Mouse (Mus musculus) embryonic facial prominence, embryonic 14.5 days (tissue): Measurements from ENCODE around the gene Mapkapk3. TPM values are rescaled to one million over a fixed set of nuclear protein-coding genes. Genes with fewer than 3 reads are reported as not detected.

Source experiments
- ATAC-seq: fragments of 200-750 bp; cut with Nextera tagmentation; 2 replicates; pipeline ENCODE4 v1.8.0; 2017; ENCODE audit warnings: low read depth, moderate number of reproducible peaks, moderate TSS enrichment
- DNase-seq: peaks from one replicate; pipeline ENCODE4 v3.0.0-alpha.2; 2015; ENCODE audit warnings: low spot score
- H3K27ac ChIP-seq: fragments of 300-500 bp; sonication (generic); replicated peaks from 2 replicates; pipeline ENCODE4 v1.5.1; 2014; ENCODE audit warnings: low read depth, mild to moderate bottlenecking, low read length, moderate library complexity
- H3K27me3 ChIP-seq: fragments of 300-500 bp; sonication (generic); replicated peaks from 2 replicates; pipeline ENCODE4 v1.6.1; 2014; ENCODE audit warnings: low read length; ENCODE audit not compliant: control insufficient read depth, insufficient read depth
- H3K36me3 ChIP-seq: fragments of 300-500 bp; sonication (generic); 2 replicates; pipeline ENCODE4 v1.6.1; 2014; ENCODE audit warnings: low read length, mixed read lengths; ENCODE audit not compliant: control insufficient read depth, insufficient read depth
- H3K4me1 ChIP-seq: fragments of 300-500 bp; sonication (generic); 2 replicates; pipeline ENCODE4 v1.6.1; 2014; ENCODE audit warnings: antibody characterized with exemption, low read length; ENCODE audit not compliant: control insufficient read depth, insufficient read depth
- H3K4me2 ChIP-seq: fragments of 300-500 bp; sonication (generic); 2 replicates; pipeline ENCODE4 v1.6.1; 2014; ENCODE audit warnings: low read depth, mild to moderate bottlenecking, low read length, moderate library complexity, mixed read lengths
- H3K4me3 ChIP-seq: fragments of 300-500 bp; sonication (generic); 2 replicates; pipeline ENCODE4 v1.5.1; 2014; ENCODE audit warnings: low read depth, mild to moderate bottlenecking, low read length
- H3K9ac ChIP-seq: fragments of 300-500 bp; sonication (generic); 2 replicates; pipeline ENCODE4 v1.6.1; 2014; ENCODE audit warnings: low read depth, mild to moderate bottlenecking, low read length, moderate library complexity, mixed read lengths
- H3K9me3 ChIP-seq: fragments of 300-500 bp; sonication (generic); 2 replicates; pipeline ENCODE4 v1.6.1; 2016; ENCODE audit warnings: low read length; ENCODE audit not compliant: control insufficient read depth
- WGBS: fragments of 180-500 bp; shearing (Covaris S2); extraction: QIAGEN DNeasy Blood & Tissue Kit; methylation state at CpG from one replicate; pipeline ENCODE4 v1.1.7; 2014; 5-methylcytosine and 5-hydroxymethylcytosine counted together
- polyA plus RNA-seq: library from polyadenylated mRNA; unstranded; fragments of >200 nt; fragmentation: Nextera tagmentation; extraction: Ambion mirVana; gene quantifications from 2 replicates; pipeline ENCODE4 v1.2.1, GENCODE M21; 2014

The Mapkapk3 gene
- polyA plus RNA-seq: 10.1 and 12.2 TPM in 2 replicates

DNA sequence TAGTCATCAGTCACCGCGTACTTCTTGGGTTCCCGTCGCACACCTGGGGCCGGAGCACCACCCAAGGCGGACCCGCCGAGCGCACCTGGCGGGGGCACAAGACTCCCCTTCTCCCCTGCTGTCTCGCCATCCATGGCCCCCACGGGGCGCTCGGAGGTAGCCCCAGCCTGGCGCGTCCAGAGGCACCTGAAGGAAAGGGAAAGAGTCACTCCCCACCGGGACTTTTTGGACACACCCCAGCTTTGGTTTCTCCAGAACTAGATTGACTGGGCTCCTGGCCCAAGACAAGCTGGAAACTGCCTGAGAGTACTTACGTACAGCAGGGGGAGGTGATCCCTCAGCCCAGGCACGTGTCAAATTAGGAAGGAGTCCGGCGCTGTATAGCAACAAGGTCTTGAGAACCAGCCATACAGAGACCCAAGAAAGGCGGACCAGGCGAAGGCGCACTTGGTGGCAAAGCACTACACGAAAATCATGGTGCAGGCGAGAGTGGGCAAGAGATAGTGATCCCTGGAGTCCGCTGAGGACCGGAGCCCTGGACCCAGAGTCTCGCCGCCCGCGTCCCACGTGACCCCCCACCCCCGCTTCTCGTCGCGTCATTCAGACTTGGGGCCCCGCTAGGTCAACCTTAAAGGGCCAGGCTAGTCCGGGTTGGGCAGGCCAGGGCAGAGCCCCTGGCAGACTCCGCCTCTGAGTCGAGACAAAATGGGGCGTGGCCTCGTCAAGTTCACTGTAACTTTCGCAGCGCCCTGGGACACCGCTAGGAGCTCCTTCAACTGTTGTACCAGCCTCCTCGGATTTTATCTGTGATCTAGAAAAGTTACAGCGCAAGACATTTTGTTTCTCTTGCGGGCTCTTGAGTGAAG is at the start of gene Mapkapk3:
Gene Mapkapk3, minus strand, starts transcription at position 667 of the 866 bp plus-strand sequence.
- Histone ChIP-seq H3K9ac (peak within 1 kb of the TSS; percentile 60), H3K27me3 (no peaks in the 10 kb centered on the region), H3K4me2 (peak within 1 kb of the TSS; percentile 88), H3K9me3 (no peaks in the 10 kb centered on the region), H3K36me3 (no peaks in the 10 kb centered on the region), H3K4me1 (peaks cover 4% of the 10 kb centered on the region), H3K4me3 (peak within 1 kb of the TSS; percentile 54), H3K27ac (peak within 1 kb of the TSS; percentile 55)
- WGBS: 3% methylated on average over 37 of the region's 49 CpGs
- peak; percentile 94 for DNase-seq
- ATAC-seq: peak; percentile 82

DNA sequence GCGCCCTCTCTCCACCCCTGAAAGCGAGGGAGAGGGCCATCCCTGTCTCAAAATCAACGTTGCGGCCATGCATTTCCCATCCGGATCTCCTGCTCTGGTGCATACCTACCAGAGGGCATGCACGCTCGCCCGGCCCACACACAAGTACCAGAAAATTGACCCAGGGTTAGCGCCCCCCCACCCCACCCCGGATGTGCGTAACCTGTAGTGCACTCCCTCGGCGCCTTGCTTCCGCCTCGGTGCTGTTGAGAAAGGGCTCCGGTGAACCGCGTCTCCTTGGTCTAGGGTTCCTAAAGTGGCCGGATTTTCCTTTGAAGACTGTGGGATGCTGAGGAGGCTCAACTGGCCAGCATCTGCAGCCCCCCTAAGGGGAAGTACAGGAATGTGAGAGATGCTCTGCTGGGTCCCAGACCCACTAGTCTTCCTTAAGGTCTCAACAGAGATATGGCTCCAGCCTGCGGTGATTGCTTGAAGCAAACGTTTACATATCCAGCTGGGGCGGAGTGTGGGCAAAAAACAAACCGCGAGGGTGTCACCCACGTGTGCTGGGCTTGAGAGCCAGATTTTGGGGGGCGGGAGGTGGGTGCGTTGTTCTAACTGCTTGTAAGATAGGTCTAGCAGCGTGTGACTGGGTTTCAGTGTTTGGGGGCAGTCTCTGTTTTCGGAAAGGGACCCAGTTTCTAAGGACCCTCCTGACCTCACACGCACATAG is 48.7 kb upstream of the Mapkapk3 start, which contains the start of gene Hemk1:
Gene Hemk1, minus strand, starts transcription at position 179 of the 712 bp plus-strand sequence.
- H3K36me3 ChIP-seq: 0 out of 2 replicates have a peak, but pooled peaks cover 4% of the 10 kb centered on the region
- H3K9me3 ChIP-seq: no peaks in the 10 kb centered on the region
- ATAC-seq: peak; percentile 89
- peak within 1 kb of the TSS; percentile 96 for H3K4me2 ChIP-seq
- peaks cover 10% of the 10 kb centered on the region; the same call in 1 of the 2 replicates for H3K4me1 ChIP-seq
- H3K27ac ChIP-seq: peak within 1 kb of the TSS; percentile 29
- 0 out of 2 replicates have a peak, but pooled peaks cover 2% of the 10 kb centered on the region for H3K27me3 ChIP-seq
- H3K9ac ChIP-seq: peak within 1 kb of the TSS; percentile 78
- H3K4me3 ChIP-seq: peak within 1 kb of the TSS; percentile 60
- 4% methylated on average over 24 of the region's 30 CpGs for WGBS
- peak; percentile 90 for DNase-seq

DNA sequence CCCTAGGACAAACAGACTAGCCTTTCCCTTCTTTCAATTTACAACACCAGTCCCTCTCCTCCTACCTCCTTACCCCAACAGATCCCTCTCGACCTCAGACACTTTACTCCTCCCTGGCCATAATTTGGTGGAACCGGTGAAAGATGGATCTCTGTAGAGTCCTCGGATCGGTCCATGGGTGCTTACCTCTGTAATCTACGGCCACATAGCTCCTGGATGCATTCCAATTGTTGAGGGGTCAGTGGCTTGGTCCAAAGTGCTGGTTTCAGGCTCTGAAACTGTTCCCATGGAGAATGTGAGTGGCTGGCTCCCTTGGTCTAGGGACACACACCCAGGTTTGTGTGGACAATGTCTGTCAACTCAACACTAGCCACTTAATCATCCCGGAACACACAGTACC is 46.7 kb upstream of the Mapkapk3 start:
- ATAC-seq (no peak), DNase-seq (no peak)
- Histone ChIP-seq H3K27ac (no peak overlapping the region), H3K9ac (no peak overlapping the region), H3K36me3 (peaks cover 8% of the 10 kb centered on the region; the same call in 1 of the 2 replicates), H3K27me3 (no peaks in the 10 kb centered on the region), H3K4me1 (peaks cover 10% of the 10 kb centered on the region; the same call in 1 of the 2 replicates), H3K4me2 (no peak overlapping the region), H3K9me3 (no peaks in the 10 kb centered on the region), H3K4me3 (no peak overlapping the region)
- 86% methylated on average over 6 of the region's 6 CpGs for WGBS

DNA sequence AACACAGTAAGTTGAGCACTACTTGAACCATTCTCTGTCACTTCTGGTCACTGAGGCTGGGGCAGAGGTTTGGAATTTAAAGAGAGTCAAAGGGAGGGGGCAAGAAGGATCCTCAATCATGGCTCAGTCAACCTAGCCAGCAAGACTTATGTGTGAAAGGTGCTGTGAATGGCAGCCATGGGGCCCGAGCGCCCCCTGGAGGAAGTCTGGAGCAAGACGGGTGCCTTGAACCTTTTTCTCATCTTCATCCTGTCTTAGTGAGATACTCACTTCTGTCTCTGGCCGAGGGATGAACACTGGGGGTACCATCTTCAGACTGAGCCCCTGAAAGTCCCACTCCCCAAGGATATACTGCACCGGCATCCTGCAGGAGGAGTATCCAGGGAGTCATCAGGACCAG is 46.2 kb upstream of the Mapkapk3 start:
- Histone ChIP-seq H3K4me3 (no peak overlapping the region), H3K36me3 (peaks cover 8% of the 10 kb centered on the region; the same call in 1 of the 2 replicates), H3K27ac (no peak overlapping the region), H3K4me1 (peaks cover 10% of the 10 kb centered on the region; the same call in 1 of the 2 replicates), H3K27me3 (no peaks in the 10 kb centered on the region), H3K9ac (no peak overlapping the region), H3K4me2 (no peak overlapping the region), H3K9me3 (no peaks in the 10 kb centered on the region)
- 10% methylated on average over 5 of the region's 5 CpGs for WGBS
- DNase-seq: peak; percentile 39
- ATAC-seq: no peak

DNA sequence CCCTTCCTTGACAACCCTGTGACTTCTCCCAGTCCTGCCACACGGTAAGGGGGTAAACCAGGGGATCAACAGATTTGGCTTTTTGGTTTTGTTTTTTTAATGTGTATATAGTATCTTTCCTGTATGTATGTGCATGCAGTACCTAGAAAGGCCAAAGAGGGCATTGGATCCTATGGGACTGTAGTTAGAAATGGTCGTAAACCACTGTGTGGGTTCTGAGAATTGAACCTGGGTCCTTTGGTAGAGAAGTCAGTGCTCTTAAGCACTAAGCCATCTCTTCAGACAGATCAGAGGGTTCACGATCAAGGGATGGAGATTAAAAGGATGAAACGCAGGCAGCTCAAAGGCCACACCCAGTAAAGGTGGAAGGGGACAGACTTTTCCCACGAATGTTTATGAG is 45.4 kb upstream of the Mapkapk3 start:
- WGBS: 84% methylated on average over 5 of the region's 5 CpGs
- H3K9me3 ChIP-seq: no peaks in the 10 kb centered on the region

DNA sequence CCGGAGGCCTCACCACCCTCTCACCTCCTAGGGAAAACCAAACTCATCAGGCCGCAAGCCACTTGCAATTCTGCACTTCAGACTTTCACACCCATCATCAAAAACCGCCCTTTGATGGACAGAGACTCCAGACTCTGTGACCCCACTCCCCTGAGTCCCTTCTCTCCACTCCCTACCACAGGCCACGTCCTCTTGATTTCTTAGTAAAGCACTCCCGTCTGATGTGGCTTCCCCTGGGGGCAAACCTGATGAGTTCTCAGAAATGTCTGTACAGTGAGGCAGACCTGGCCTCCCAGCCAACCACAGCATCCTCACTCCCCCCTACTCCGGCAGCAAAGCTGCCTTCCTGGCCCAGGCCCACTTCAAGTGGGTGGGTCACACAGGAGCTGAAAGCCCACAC is 44.7 kb upstream of the Mapkapk3 start:
- Histone ChIP-seq H3K4me2 (no peak overlapping the region), H3K4me3 (no peak overlapping the region), H3K9ac (no peak overlapping the region), H3K27me3 (no peaks in the 10 kb centered on the region), H3K9me3 (no peaks in the 10 kb centered on the region), H3K36me3 (peaks cover 8% of the 10 kb centered on the region; the same call in 1 of the 2 replicates), H3K4me1 (peaks cover 10% of the 10 kb centered on the region; the same call in 1 of the 2 replicates), H3K27ac (no peak overlapping the region)
- ATAC-seq: no peak
- no peak for DNase-seq
- WGBS: 77% methylated on average over 5 of the region's 6 CpGs

More for the DNA sequence above, 45.4 kb upstream of the Mapkapk3 start:
- no peak overlapping the region for H3K4me2 ChIP-seq
- DNase-seq (no peak), ATAC-seq (no peak)
- H3K9ac ChIP-seq: no peak overlapping the region
- no peaks in the 10 kb centered on the region for H3K27me3 ChIP-seq
- H3K4me1 ChIP-seq: peaks cover 10% of the 10 kb centered on the region; the same call in 1 of the 2 replicates
- H3K36me3 ChIP-seq: peaks cover 8% of the 10 kb centered on the region; the same call in 1 of the 2 replicates
- H3K4me3 ChIP-seq: no peak overlapping the region
- H3K27ac ChIP-seq: no peak overlapping the region

DNA sequence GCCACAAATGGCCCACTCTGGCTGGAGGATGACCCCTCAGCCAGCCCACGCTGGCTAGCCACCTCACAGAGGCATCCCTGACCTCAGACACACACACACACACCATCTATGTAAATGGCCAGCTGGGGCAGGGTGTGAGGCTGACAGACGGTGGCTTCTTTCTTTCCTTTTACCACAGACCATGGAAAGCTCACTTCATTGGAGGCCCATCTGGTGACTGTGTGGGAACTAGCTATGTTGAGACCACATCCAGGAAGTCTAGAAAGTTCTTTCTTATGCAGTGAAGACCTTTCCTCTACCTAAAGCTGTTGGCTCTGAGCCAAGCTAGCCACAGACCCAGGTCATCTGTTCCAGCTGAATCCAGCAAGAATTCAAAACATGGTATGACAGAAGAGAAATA is 44.0 kb upstream of the Mapkapk3 start:
- peaks cover 8% of the 10 kb centered on the region; the same call in 1 of the 2 replicates for H3K36me3 ChIP-seq
- no peaks in the 10 kb centered on the region for H3K27me3 ChIP-seq
- 49% methylated on average over 2 of the region's 2 CpGs for WGBS
- H3K4me1 ChIP-seq: peaks cover 8% of the 10 kb centered on the region; the same call in 1 of the 2 replicates
- no peak for ATAC-seq
- H3K27ac ChIP-seq: no peak overlapping the region
- DNase-seq: no peak
- no peak overlapping the region for H3K4me3 ChIP-seq
- no peak overlapping the region for H3K4me2 ChIP-seq
- H3K9me3 ChIP-seq: no peaks in the 10 kb centered on the region
- no peak overlapping the region for H3K9ac ChIP-seq

DNA sequence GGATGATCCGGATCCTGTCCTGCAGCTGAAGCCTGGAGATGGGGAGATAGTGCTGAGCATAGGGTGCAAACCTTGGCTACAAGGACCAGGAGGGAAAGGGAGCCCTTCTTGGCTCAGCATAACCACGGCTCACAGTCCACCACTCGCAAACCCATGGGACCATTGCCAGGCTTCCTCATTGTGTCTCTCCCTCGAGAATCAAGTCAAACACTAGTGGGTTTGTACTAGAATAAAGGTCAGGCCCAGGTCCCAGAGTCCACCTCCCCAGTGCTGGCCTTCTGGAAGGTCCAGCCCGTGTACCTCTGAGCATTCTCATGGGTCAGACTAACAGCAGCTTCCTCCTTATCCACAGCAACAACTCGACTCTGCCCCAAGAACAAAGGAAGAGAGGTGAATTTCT is 41.1 kb upstream of the Mapkapk3 start:
- no peak for ATAC-seq
- Histone ChIP-seq H3K9me3 (no peaks in the 10 kb centered on the region), H3K4me1 (no peaks in the 10 kb centered on the region), H3K4me2 (no peak overlapping the region), H3K36me3 (peaks cover 15% of the 10 kb centered on the region; the same call in 1 of the 2 replicates), H3K27me3 (no peaks in the 10 kb centered on the region), H3K9ac (no peak overlapping the region), H3K4me3 (no peak overlapping the region), H3K27ac (no peak overlapping the region)
- 75% methylated on average over 6 of the region's 6 CpGs for WGBS
- no peak for DNase-seq
